Mouse (Mus musculus): ENCODE measurements around the gene Vmn1r171. TPM values are rescaled to one million over a fixed set of nuclear protein-coding genes. Genes with fewer than 3 reads are reported as not detected.
"Not testable (repeated sequence)": the region's sequence is repeated elsewhere in the genome, so short reads cannot be mapped to it uniquely, and the experiment has no call there.

The Vmn1r171 gene
- polyA plus RNA-seq (2016; fragmentation: Nextera tagmentation; extraction: Ambion mirVana): not detected in 2 replicates

DNA sequence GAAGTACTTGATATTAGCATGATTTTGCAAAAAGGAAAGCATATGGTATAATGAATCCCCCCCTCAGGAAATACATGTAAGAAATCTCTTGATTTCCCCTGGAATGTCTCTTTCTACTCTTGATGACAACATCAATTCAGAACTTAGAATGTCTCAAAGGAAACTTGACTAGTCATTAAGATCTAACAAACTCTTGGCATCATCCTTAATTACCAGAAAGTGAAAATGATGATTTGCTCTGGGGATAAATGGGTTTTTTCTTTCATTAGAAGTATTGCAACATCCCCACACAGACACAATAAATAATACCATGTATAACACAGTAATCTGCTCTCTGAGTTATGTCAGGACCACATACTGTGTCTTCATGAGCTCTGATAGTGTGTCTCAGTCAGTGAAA is at the start of gene Vmn1r171:
TSS of gene Vmn1r171 (plus strand) at position 301 of the 400 bp plus-strand sequence.
- Histone ChIP-seq H3K27me3 (ENCODE audit: insufficient read depth, poor library complexity, severe bottlenecking) (no peaks in the 10 kb centered on the region), H3K36me3 (no peaks in the 10 kb centered on the region), H3K4me1 (no peaks in the 10 kb centered on the region), H3K9me3 (0 out of 2 replicates have a peak, but pooled peaks cover 11% of the 10 kb centered on the region), H3K27ac (no peak within 1 kb of the TSS), H3K4me3 (no peak within 1 kb of the TSS)
- DNase-seq (ENCODE audit: low spot score): no peak

DNA sequence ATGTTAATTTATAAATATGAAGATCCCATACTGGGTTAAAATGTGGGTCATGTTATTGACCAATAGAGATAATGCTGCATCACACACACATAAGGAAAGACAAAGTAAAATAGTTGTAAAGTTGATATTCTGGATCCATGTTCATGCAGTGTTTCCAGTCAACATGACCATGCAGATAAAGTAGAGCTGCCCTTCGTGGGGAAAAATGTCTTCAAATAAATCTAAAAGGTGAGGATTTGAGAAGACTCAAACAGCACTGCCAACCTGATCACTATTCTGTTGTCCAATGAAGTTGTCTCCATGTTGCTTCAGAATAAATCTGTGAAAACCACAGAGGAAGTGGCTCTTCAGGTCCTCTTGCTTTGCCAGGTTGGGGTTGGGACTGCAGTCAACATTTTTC is 24.6 kb upstream of the Vmn1r171 start, which contains the start of gene Vmn1r170:
TSS of gene Vmn1r170 (plus strand) at position 301 of the 400 bp plus-strand sequence.
- not testable (repeated sequence) for H3K4me1 ChIP-seq; DNase-seq (ENCODE audit: low spot score); H3K36me3 ChIP-seq; H3K9me3 ChIP-seq; H3K27ac ChIP-seq; H3K4me3 ChIP-seq; H3K27me3 ChIP-seq (ENCODE audit: insufficient read depth, poor library complexity, severe bottlenecking)
- 33% methylated on average over 1 of the region's 1 CpGs for WGBS

DNA sequence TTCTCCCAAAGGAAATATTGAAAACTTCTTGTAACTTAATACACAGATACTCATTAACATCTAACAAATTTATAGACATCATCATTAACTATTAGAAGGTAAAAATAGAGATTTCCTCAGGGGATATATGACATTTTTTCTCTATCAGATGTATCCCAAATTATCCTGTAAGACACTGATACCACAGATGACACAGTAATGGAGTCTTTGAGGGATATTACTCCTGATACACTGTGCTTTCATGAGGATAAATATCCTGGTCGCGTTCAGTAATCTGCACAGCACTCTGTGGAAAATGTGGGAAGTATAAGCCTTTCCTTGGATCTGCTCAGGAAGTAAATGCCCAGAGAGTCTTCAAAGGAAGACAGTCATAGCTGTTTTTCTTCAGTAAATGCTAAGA is 27.5 kb downstream of the Vmn1r171 start, which contains the start of gene Vmn1r172:
TSS of gene Vmn1r172 (plus strand) at position 301 of the 400 bp plus-strand sequence.
- no peaks in the 10 kb centered on the region for H3K27me3 ChIP-seq (ENCODE audit: insufficient read depth, poor library complexity, severe bottlenecking)
- WGBS: 52% methylated on average over 2 of the region's 2 CpGs
- H3K27ac ChIP-seq: no peak within 1 kb of the TSS
- H3K9me3 ChIP-seq: no peaks in the 10 kb centered on the region; the same call in 1 of the 2 replicates
- H3K36me3 ChIP-seq: no peaks in the 10 kb centered on the region
- DNase-seq (ENCODE audit: low spot score): no peak
- no peaks in the 10 kb centered on the region for H3K4me1 ChIP-seq
- H3K4me3 ChIP-seq: no peak within 1 kb of the TSS

Other genes with a start within 250 kb of the Vmn1r171 start
- gene Nlrp5, start 244.8 kb upstream of the Vmn1r171 start, polyA plus RNA-seq (2016; fragmentation: Nextera tagmentation; extraction: Ambion mirVana): not detected in 2 replicates
- gene Vmn1r167, start 123.5 kb upstream of the Vmn1r171 start, polyA plus RNA-seq (2016; fragmentation: Nextera tagmentation; extraction: Ambion mirVana): not detected in 2 replicates
- gene Vmn1r168, start 91.0 kb upstream of the Vmn1r171 start, polyA plus RNA-seq (2016; fragmentation: Nextera tagmentation; extraction: Ambion mirVana): not detected in 2 replicates
- gene Vmn1r169, start 55.2 kb upstream of the Vmn1r171 start, polyA plus RNA-seq (2016; fragmentation: Nextera tagmentation; extraction: Ambion mirVana): not detected in 2 replicates
- gene Vmn1r170, start 24.5 kb upstream of the Vmn1r171 start, polyA plus RNA-seq (2016; fragmentation: Nextera tagmentation; extraction: Ambion mirVana): not detected in 2 replicates
- not detected in 2 replicates for gene Vmn1r172, start 27.6 kb downstream of the Vmn1r171 start, polyA plus RNA-seq (2016; fragmentation: Nextera tagmentation; extraction: Ambion mirVana)
- not detected in 2 replicates for gene Vmn1r173, start 70.0 kb downstream of the Vmn1r171 start, polyA plus RNA-seq (2016; fragmentation: Nextera tagmentation; extraction: Ambion mirVana)
- gene Vmn1r174, start 121.5 kb downstream of the Vmn1r171 start, polyA plus RNA-seq (2016; fragmentation: Nextera tagmentation; extraction: Ambion mirVana): not detected in 2 replicates
- not detected in 2 replicates for gene Vmn1r175, start 179.9 kb downstream of the Vmn1r171 start, polyA plus RNA-seq (2016; fragmentation: Nextera tagmentation; extraction: Ambion mirVana)
- gene Vmn1r176, start 206.7 kb downstream of the Vmn1r171 start, polyA plus RNA-seq (2016; fragmentation: Nextera tagmentation; extraction: Ambion mirVana): not detected in 2 replicates
- not detected in 2 replicates for gene Vmn1r177, start 235.7 kb downstream of the Vmn1r171 start, polyA plus RNA-seq (2016; fragmentation: Nextera tagmentation; extraction: Ambion mirVana)

Measured in heart, embryonic 10.5 days (tissue).